Mouse (Mus musculus) thymus, postnatal 25 days (tissue): ENCODE measurements at regions not wholly inside any gene's neighbourhood (a gene's known extent, or its start where the extent isn't known, plus 50 kb on each side); places are given as distances from the start of the nearest gene placed in this dataset.

Experiments used
- DNase-seq: peaks from one replicate; pipeline ENCODE4 v3.0.0; 2022

- no peak for DNase-seq
Observed at GRCm38 (mm10) chr13:45218251-45218650, 139.8 kb downstream of the Gm9817 start.

- no peak for DNase-seq
Observed at GRCm38 (mm10) chr13:45219671-45220070, 141.2 kb downstream of the Gm9817 start.

- no peak for DNase-seq
Observed at GRCm38 (mm10) chr13:45230804-45231203, 152.3 kb downstream of the Gm9817 start.

GRCm38 (mm10) chr13:45235236-45235635 is 154.3 kb upstream of the Mylip start:
- DNase-seq, result no peak

GRCm38 (mm10) chr13:45238258-45238657 is 151.3 kb upstream of the Mylip start:
- DNase-seq, result no peak

DNA sequence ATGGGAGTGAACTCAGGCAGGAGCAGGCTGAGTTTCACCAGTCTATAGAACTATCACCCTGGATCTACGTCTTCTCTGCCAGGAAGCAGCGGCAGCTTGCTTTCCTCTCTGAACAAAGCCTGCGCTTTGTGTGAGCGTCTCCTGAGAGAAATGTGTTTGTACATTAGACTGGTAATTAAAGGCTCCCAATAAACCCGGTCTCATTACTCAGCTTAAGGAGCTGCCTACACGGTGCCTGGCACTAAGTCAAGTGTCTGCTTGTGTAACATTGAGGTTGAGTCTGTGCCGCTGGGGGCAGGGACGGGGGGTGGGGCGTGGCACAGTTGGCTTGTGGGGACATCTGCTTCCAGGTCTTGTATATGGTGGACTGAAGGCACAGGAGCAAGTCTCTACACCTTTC is 150.4 kb upstream of the Mylip start:
- DNase-seq, result no peak

- DNase-seq, result no peak
Observed at GRCm38 (mm10) chr13:45240009-45240653, 149.4 kb upstream of the Mylip start.

GRCm38 (mm10) chr13:45242261-45242660 is 147.3 kb upstream of the Mylip start:
- no peak for DNase-seq

- DNase-seq, result no peak
Observed at GRCm38 (mm10) chr13:45242750-45243149, 146.8 kb upstream of the Mylip start.

DNA sequence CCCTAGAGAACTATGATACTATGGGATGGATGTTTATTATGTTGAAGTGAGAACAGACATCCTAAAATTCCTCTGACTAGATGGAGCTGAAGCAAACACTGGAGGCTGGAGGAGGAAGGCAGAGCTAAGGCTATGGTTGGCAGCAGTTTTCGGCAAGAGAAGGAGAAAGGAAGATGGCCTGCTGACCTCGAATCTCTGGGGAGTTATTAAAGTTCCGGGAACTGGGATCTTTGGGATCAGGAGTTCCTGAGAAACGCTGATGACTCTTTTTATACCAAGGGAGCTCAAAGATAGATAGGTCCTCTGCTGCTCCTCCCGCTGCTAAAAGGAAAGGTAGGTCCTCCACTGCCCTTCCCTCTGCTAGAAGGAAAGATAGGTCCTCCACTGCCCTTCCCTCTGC is 143.9 kb upstream of the Mylip start:
- no peak for DNase-seq

DNA sequence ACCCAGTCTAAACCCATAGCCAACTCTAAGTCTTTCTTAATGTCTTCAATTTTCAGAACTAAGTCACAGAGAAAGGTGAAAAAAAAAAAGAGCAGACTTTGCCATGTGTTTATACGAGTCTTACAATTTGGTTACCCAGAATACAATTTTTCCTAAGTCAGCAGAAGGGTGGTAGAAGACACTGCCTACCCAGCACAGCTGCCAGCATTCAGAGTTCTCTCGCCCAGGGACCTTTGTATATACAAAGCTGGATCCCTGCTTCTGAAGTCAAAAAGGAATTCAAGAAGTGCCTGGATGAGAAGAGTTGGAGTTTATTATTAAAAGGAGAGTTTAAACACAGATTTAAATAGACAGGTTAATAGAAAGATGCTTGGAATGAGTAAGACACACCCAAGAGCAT is 143.2 kb upstream of the Mylip start:
- no peak for DNase-seq

DNA sequence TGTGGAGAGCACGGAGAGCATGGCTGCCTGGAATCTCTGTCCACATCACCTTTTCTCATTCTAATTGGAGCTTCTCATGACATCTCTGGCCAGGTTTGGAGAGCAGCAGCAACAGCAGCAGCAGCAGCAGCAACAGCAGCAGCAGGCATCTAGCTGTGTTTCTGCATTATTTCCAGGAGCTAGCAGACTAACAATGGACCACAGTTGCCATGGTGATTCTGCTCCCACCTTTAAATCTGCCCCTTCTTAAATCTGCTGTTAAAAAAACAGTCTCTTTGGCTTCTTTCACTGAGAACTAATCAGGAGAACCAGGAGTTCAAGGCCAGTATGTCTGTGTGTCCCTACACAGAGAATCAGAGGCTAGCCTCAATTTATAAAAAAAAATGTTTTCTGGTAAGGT is 139.5 kb upstream of the Mylip start:
- DNase-seq, result no peak

- no peak for DNase-seq
Observed at GRCm38 (mm10) chr13:45251068-45251467, 138.5 kb upstream of the Mylip start.

- no peak for DNase-seq
Observed at GRCm38 (mm10) chr13:45252126-45252525, 137.4 kb upstream of the Mylip start.

DNA sequence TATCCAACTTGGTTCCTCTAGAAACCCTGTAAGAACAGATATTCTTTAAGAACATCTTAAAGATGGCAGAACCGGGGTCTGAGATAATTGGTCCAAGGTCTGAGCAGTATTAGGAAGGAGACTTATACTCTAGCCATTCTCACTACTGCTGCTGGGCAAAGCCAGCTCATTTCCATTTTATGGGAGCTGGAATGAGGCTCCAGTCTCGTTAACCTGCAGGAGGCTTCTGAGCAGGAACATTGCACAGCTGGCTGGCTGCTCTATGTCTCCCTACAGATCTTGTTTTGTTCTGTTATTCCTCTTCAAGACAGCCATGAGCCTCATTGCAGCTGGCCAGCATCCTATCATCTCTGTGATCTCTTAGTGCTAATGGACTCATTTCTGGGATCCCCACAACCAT is 136.3 kb upstream of the Mylip start:
- DNase-seq, result no peak

- DNase-seq, result no peak
Observed at GRCm38 (mm10) chr13:45255277-45255676, 134.3 kb upstream of the Mylip start.

- DNase-seq, result no peak
Observed at GRCm38 (mm10) chr13:45262011-45262410, 127.5 kb upstream of the Mylip start.

DNA sequence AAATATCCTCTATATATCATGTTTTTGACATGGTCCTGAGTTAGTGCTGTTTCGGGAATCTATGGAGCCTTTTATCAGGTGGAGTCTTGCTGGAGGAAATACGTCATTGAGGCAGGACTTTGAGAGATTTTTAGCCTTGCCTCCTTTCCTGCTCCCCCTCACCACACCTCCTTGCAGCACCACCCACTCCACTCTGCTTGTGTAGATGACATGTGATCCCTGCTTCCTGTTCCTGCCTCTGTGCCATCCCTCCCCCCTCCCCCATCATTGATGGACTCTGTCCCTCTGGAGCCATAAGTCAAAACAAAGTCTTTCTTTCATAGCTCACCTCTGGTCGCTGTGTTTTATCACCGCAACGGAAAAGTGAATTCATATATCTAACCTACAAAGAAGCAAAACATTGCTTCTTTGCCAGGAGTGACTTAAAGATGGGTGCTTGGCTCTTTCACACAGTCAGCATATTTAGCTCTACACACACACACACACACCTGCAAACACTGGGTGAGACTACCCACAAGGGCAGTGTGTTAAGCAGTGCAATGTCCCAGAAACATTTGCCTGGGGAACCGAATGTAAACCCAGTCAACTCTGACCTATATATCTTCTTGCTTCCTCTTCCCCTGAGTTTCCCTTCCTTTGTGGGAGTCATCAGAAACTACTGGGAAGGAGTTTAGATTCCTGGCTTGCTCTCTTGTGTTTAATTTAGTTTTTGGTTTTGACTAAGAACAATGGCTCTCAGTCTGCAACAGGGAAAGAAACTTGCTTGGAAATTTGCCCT is 123.1 kb upstream of the Mylip start:
- no peak for DNase-seq

DNA sequence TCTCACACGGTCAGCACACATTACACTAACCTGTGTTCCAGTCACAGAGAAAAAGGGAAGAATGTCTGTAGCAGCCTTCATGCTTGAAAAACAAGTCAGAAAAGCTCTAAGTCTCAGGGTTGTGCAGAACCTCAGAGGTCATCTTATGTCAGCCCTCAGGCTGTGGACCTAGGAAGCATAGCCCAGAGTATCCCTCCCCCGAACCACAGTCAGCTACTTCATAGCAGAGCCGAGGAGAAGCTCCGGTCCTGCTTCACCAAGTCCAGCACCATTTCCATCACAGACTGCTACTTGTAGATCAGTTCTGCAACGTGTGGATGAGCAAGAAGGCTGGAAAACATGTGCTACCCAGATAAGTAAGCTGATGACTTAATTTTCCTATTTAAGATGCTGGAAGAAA is 122.1 kb upstream of the Mylip start:
- no peak for DNase-seq

DNA sequence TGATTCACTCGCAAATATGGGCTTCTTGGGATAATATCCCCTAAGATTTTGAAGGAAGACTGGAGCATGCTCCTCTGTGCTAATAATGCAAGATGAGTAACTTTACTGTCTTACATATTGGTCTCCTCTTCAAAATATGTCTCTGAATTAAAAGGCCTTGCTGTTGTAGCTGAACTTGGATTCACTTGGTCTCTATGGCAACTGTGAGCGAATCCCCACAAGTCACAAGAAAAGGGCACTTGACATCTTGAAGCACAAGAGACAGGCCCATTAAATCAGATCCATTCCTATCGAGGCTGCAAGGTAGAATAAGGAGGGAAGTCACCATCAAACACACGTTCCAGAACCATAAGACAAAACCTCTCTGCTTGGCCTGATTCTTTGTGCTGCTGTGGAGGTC is 121.6 kb upstream of the Mylip start:
- DNase-seq, result no peak

GRCm38 (mm10) chr13:45274261-45274884 is 115.2 kb upstream of the Mylip start:
- DNase-seq, result no peak

DNA sequence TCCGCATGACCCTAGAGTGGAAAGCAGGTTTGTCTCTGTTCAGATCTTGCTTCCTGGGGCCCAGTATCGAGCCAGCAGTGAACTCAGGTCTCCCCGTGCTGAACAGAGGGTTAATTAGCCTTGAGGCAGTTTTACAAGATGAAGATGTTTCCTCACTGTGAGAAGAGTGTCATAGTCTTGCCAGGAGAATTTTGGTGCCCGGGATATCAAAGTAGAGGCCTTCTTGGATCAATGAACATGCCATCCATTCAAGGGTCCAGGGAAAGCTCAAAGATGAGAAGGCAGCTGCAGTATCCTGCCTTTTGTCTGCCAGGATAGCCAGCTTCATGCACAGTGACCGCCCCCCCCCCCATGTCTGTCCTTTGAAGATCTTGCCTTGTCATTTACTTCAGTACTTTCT is 114.2 kb upstream of the Mylip start:
- no peak for DNase-seq

DNA sequence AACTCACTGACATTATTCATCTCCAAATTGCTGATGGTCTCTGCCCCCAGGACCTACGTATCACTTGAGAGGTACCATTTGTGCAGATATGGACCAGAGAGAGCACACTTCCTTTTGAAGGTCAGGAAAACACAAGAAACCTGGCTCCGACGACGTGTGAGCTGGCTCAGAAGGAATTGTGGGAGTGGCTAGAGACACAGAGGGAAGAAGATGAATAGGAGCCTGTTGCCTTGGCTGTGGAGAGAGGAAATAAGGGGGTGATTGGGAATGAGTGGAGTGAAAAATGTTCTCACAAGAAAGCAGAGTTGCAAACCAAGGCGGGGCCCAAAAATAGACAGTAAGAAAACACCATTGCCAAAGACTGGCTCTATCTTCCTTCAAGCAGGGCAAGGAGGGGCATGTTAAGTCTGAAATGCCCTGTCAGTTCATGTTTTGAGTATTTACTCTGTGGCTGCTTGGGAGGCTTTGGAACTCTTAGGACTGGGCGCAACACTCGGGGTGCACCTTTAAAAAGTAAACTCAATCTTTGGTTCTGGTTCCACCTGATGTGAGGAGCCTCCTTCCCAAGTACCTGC is 111.6 kb upstream of the Mylip start:
- no peak for DNase-seq

DNA sequence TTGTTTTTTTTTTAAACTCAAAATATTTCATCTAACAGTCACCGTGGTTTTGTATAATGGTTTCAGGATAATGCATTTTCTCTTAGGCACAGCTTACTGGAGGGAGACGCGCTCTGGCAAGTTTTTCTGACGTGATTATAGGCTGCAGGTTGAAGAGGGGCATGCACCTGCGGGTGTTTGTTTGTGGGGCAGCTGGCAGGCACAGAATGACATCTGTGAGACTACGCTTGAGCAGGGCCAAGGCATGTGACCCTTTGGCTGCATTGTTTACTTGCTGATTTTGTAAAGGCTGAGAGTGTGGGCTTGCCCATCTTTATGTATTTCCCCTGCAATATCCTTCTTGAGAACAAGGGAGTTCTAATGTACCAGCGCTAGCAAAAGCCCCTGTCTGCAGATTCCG is 108.4 kb upstream of the Mylip start:
- DNase-seq, result no peak
